Mouse (Mus musculus) layer of hippocampus, postnatal 36 days (tissue): Measurements from ENCODE around the gene Kcnk12. TPM values are rescaled to one million over a fixed set of nuclear protein-coding genes. Genes with fewer than 3 reads are reported as not detected.

Experiments
- DNase-seq, 2 experiments: peaks; one replicate each; pipeline ENCODE4 v3.0.0; 2022
- total RNA-seq, 2 experiments: library from RNA; stranded (reverse); gene quantifications; 2 replicates each; pipeline ENCODE4 v1.2.3; 2021

Kcnk12 gene
- total RNA-seq, 2 experiments from 2014 or later = 21.6 to 23.7 TPM

DNA sequence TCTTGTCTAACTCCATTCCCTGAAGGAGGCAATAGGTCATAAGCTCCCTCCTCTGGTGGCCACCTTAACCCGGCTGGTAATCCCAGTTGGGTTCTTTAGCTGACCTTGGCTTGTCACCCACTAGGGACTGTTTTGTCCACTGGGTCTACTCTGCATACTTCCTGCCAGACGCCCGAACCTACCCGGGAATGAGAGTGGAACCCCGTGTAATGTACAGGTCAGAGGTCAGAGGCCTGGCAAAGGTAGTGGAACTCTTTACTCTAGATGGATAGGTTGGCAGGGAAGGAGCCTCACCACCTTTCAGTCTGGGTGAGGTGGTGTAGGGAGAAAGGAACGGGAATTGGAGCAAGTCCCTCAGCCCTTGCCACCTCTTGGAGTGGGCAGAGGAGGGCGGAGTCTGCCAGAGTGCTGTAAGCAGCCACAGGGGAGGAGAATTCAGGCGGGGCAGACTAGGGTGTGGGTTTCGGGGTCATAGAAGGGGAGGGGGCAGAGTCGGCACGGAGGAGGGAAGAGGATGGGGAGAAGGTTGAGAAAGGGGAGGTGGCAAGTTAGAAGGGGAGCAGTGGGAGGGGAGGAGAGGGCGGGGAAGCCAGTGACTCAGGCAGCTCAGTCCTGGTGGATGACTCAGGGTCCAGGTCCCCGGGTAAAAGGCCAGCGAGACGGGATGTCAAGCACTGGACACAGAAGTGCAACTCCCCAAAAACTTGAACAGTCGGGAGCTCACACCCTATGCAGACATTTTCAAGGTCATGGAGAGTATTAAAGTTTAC lies 98.6 kb downstream of the Kcnk12 start:
- no peak for DNase-seq

DNA sequence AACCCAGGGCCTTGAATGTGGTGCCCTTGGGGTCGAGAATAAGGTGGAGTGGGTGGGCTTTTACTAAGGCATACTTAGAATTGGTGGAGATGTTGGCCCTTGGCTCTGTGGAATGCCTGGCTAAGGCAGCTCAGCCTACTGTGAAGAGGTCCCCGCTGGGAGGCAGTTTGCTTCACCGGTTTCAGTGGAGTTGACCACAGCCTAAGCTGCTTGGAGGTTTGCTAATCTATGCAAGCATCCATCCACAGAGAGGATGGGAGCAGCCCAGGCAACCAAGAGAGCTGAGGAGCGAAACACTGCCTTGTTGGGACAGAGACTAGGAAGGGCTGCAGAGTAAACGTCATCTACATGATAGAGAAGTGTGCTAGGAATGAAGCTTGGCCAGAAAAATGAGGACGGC lies 101.0 kb downstream of the Kcnk12 start:
- no peak for DNase-seq

DNA sequence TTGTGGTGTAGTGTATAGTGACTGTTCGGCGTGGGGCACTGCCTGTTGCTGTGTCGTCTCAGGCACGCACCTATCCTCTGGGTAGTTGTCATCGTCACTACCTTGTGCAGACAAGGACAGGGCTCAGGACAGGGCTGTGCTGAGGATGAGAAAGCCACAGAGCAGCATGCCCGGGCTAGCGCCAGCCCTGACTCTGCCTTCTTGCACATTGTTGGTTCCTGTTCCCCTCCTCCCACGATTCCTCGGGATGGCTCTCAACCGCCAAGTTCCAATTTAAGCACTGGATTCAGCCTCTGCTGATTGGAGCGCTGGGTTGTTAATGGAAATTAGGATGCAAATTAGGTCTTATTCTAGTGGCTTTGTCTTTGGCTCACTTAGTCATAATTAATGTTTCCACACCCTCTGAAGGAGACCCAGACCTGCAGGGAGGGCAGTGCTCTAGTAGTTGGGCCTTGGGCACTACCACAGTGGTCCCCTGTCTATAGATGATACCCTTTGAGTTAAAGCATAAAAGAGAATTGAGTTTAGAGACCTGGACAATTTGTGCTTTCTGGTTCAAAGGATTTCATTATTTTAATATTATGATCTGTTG lies 101.8 kb downstream of the Kcnk12 start:
- no peak for DNase-seq

Other genes starting within 250 kb of the Kcnk12 start
- gene Epcam, start 162.0 kb downstream of the Kcnk12 start, total RNA-seq = under 1 TPM; 0.32 to 0.43 TPM
- 10 to 100 TPM; 35.3 to 38.1 TPM for gene Msh2, start 125.7 kb downstream of the Kcnk12 start, total RNA-seq
- gene Rpl36-ps4, start 123.0 kb upstream of the Kcnk12 start, total RNA-seq = not detected
- gene Msh6, start 177.1 kb upstream of the Kcnk12 start, total RNA-seq = 10 to 100 TPM; 15.0 to 15.4 TPM